Mouse (Mus musculus): Measurements from ENCODE around the gene Mga. TPM values are rescaled to one million over a fixed set of nuclear protein-coding genes. Genes with fewer than 3 reads are reported as not detected.

The Mga gene
- total RNA-seq, 2 experiments from 2014 or later, result 69.2 to 71.2 TPM

Small RNA genes within 50 kb of the gene (microRNA-seq; reads per million reads assigned to microRNA genes)
- 0.59 to 0.74 reads per million in 2 experiments for gene Mir7665

Other genes starting within 250 kb of the Mga start
- gene Ndufaf1, start 234.4 kb upstream of the Mga start, total RNA-seq (2021), result 10 to 100 TPM; 30.1 to 35.2 TPM
- gene Rtf1, start 222.2 kb upstream of the Mga start, total RNA-seq (2021), result 10 to 100 TPM; 60.9 to 61.1 TPM
- 100 to 1,000 TPM; 284 to 311 TPM for gene Itpka, start 154.9 kb upstream of the Mga start, total RNA-seq (2021)
- 10 to 100 TPM; 12.5 to 15.8 TPM for gene Ltk, start 136.8 kb upstream of the Mga start, total RNA-seq (2021)
- gene Rpap1, start 109.7 kb upstream of the Mga start, total RNA-seq (2021), result 10 to 100 TPM; 17.7 to 19.2 TPM
- 10 to 100 TPM; 87.5 to 93.6 TPM for gene Tyro3, start 99.5 kb upstream of the Mga start, total RNA-seq (2021)
- gene Mapkbp1, start 75.5 kb downstream of the Mga start, total RNA-seq (2021), result 10 to 100 TPM; 39.3 to 40.4 TPM
- gene Jmjd7, start 130.3 kb downstream of the Mga start, total RNA-seq (2021), result 1 to 10 TPM; 4.3 to 7.3 TPM
- 1 to 10 TPM; 1.7 to 2.0 TPM for gene Gm28042, start 130.3 kb downstream of the Mga start, total RNA-seq (2021)
- 1 to 10 TPM; 3.9 to 4.1 TPM for gene Pla2g4b, start 136.2 kb downstream of the Mga start, total RNA-seq (2021)